Mouse (Mus musculus) adipocyte (in vitro differentiated cells): ENCODE measurements at regions not wholly inside any gene's neighbourhood (a gene's known extent, or its start where the extent isn't known, plus 50 kb on each side); places are given as distances from the start of the nearest gene placed in this dataset.

ENCODE experiments used
- DNase-seq: peaks from one replicate; pipeline ENCODE4 v3.0.0-alpha.2; 2016; ENCODE audit warnings: low spot score

- no peak for DNase-seq
Observed at GRCm38 (mm10) chr12:117430886-117431285, 85.4 kb upstream of the Rapgef5 start.

GRCm38 (mm10) chr12:117432788-117433187 is 83.5 kb upstream of the Rapgef5 start:
- no peak for DNase-seq

DNA sequence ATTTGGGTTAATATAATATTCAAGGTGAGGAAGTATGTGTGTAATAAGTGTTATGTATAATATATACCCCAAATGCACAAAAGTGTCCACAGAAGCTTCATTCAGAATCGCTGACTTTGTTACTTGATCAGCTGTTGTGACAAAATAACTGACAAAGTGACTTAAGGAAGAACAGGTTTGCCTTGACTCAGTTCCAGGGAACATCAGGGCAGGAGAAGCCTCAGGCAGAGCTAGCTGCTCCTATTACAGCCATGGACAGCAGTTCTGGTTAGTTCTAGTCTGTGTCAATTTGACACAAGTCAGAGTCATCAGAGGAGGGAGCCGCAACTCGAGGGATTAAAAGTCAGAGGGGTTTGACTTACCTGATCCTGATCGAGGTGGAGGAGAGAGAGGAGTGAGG is 79.3 kb upstream of the Rapgef5 start:
- no peak for DNase-seq

DNA sequence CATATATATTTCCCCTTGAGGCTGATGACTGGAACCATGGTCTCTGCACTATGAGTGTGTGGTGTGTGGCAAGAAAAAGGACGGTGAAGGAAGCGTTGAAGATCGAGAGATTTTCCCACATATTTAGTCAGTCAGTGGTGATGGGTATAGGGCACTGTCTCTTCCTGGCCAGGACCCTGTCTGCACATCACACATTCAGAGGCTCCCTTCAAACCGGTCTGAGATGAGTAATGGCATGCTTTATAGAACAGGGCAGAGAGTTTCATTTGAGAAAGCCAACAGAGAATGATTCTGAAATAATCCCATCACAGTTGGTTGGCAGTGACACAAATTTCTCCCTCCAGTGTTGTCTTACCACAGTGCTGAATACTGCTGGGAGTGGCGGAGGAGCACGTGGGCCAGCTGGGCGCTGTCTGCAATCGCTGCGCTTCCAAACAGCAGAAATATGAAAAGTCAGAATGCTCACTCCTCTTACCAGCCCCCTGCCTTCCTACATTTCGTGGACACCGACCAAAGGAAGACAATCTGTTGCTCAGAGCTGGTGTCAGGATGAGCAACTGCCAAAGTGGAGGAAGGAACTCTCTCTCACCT is 77.2 kb upstream of the Rapgef5 start:
- DNase-seq, result no peak

DNA sequence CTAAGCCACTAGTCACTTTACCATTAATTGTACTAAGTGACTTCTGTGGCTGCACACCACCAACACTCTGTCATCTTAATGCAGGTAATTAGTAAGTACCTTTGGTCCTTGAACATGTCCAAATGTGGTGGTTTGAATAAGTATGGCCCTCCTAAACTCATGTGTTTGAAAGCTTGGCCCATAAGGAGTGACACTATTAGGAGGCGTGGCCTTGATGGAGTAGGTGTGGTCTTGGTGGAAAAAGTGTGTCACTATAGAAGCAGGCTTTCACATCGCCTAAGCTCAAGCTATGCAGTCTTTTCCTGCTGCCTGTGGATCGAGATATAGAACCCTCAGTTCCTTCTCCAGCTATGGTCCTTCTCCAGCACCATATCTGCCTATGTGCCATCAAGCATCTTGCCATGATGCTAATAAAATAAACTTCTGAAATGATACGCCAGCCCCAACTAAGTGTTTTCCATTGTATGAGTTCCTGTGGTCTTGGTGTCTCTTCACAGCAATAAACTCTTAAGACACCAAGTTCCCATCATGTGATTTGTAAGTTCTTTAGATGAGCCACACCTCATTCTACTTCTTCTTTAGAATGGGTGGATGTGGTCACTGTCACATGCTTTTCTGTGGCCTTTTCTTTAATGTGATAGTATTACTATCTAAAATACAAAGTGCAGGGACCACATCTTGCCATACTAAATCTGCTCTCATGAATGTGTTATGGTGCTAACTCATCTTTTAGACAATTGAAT is 71.9 kb upstream of the Rapgef5 start:
- no peak for DNase-seq

- no peak for DNase-seq
Observed at GRCm38 (mm10) chr12:117447223-117447622, 69.1 kb upstream of the Rapgef5 start.

GRCm38 (mm10) chr12:117447843-117448728 is 68.2 kb upstream of the Rapgef5 start:
- no peak for DNase-seq

GRCm38 (mm10) chr12:117449080-117449479 is 67.2 kb upstream of the Rapgef5 start:
- no peak for DNase-seq

DNA sequence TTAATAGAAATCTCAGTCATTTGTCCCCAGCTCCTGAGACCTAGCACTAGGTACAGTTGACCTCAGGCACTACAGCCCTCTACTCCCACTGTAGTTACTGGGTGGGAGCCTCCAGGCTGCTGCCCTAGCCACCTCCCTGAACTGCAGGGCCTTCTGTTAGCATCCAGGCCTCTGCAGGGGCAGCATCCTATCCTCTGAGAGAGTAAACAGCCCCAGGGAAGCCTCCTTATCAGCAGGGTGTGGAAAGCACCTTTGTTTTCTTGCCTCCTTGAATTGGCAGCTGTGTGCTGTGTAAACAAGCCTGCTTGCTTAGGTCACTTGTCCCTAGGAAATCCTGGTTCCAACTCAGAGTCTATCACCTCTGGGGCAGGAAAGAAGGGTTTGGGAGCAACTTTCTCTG is 66.2 kb upstream of the Rapgef5 start:
- no peak for DNase-seq

GRCm38 (mm10) chr12:117450871-117451270 is 65.4 kb upstream of the Rapgef5 start:
- no peak for DNase-seq

GRCm38 (mm10) chr12:117451441-117451840 is 64.8 kb upstream of the Rapgef5 start:
- no peak for DNase-seq

GRCm38 (mm10) chr12:117455800-117456199 is 60.5 kb upstream of the Rapgef5 start:
- no peak for DNase-seq

DNA sequence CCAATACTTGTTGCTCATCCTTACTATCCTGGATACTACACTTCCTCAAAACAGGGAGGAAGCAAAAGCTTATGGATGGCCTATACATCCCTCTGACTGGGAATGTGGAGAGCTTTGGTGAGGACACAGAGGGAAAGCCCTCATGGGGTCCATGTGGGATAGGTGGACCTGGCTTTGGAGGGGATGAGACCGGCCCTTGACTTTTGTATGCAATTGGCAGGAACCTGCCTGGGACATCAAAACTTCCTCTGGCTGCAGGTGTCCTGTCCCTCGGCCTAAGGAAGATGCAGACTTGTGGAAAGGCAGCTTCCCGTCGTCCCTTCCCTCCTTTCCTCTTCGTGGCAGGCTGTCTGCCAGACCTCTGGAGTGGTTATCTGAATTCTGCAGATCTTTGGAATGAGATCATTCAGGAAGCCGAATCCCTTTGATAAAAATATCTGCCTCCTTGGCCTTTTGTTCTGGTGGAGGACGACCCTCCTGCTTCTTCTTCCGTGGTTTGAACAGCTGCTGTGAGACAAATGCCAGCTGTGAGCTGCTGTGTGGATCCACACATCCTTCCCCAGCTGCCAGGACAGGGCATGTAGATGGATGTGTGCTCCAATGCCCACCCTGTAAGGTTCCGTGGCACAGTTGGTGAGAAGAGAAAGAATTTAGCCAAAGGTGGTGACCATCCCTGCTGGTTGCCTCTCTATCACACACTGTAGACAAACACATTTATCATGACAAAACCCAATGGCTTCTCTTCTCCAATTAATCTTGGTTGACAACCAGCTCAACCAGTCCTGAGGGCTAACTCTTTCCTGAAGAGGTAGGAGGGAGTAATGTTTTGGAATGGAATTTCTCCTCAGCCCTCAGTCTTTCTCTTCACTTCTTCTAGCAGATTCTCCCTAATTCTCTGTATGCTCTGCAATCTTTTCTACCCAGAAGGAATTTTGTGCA is 57.9 kb upstream of the Rapgef5 start:
- DNase-seq, result no peak

GRCm38 (mm10) chr12:117459541-117459940 is 56.7 kb upstream of the Rapgef5 start:
- DNase-seq, result no peak

- no peak for DNase-seq
Observed at GRCm38 (mm10) chr12:117465206-117465605, 51.1 kb upstream of the Rapgef5 start.

DNA sequence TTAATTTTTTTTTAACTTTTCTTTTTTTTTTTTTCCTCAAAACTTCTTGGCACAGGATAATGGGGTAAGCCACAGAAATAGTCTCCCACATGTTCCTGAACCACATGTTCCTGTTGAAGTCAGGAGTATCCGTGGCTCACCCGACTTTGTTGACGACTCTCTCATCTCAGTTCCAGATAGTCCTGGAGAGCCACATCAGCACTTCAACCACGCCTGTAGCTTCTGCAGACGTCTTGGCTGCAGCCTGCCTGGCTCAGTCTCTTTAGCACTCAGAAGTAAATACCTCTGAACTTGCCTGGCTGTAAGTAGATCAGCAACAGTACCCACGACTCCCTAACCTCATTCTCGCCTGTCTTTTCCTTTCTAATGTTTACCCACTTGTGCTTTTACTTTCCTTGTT is 50.3 kb upstream of the Rapgef5 start:
- no peak for DNase-seq
